Mouse (Mus musculus) liver, embryonic 16.5 days (tissue): Measurements from ENCODE around the gene Igfbpl1. TPM values are rescaled to one million over a fixed set of nuclear protein-coding genes. Genes with fewer than 3 reads are reported as not detected.

Experiments used
- ATAC-seq: fragments of 200-750 bp; cut with Nextera tagmentation; 2 replicates; pipeline ENCODE4 v1.8.0; 2017; ENCODE audit warnings: low read depth, mild to moderate bottlenecking, moderate number of reproducible peaks, moderate library complexity
- H3K27ac ChIP-seq: fragments of 300-500 bp; sonication (generic); 2 replicates; pipeline ENCODE4 v1.5.1; 2014; ENCODE audit warnings: mild to moderate bottlenecking, low read length
- H3K27me3 ChIP-seq: fragments of 300-500 bp; sonication (generic); 2 replicates; pipeline ENCODE4 v1.6.1; 2014; ENCODE audit warnings: low read depth, low read length, mixed read lengths; ENCODE audit not compliant: control insufficient read depth, insufficient read depth
- H3K36me3 ChIP-seq: fragments of 300-500 bp; sonication (generic); 2 replicates; pipeline ENCODE4 v1.6.1; 2014; ENCODE audit warnings: mild to moderate bottlenecking; ENCODE audit not compliant: control insufficient read depth, insufficient read depth
- H3K4me1 ChIP-seq: fragments of 300-500 bp; sonication (generic); 2 replicates; pipeline ENCODE4 v1.6.1; 2014; ENCODE audit warnings: low read depth, low read length, mixed read lengths; ENCODE audit not compliant: control insufficient read depth
- H3K4me2 ChIP-seq: fragments of 300-500 bp; sonication (generic); 2 replicates; pipeline ENCODE4 v1.6.1; 2014; ENCODE audit warnings: low read depth, low read length, mixed read lengths
- H3K4me3 ChIP-seq: fragments of 300-500 bp; sonication (generic); 2 replicates; pipeline ENCODE4 v1.5.1; 2014; ENCODE audit warnings: low read depth, mild to moderate bottlenecking, low read length
- H3K9ac ChIP-seq: fragments of 300-500 bp; sonication (generic); 2 replicates; pipeline ENCODE4 v1.6.1; 2014; ENCODE audit warnings: low read depth, low read length
- H3K9me3 ChIP-seq: fragments of 300-500 bp; sonication (generic); replicated peaks from 2 replicates; pipeline ENCODE4 v1.6.1; 2016; ENCODE audit warnings: low read length; ENCODE audit not compliant: control insufficient read depth
- WGBS: fragments of 180-500 bp; shearing (Covaris S2); extraction: QIAGEN DNeasy Blood & Tissue Kit; methylation state at CpG from one replicate; pipeline ENCODE4 v1.1.7; 2014; ENCODE audit not compliant: insufficient replicate concordance; 5-methylcytosine and 5-hydroxymethylcytosine counted together
- polyA plus RNA-seq: library from polyadenylated mRNA; unstranded; fragments of >200 nt; fragmentation: Nextera tagmentation; extraction: Ambion mirVana; gene quantifications from 2 replicates; pipeline ENCODE4 v1.2.1, GENCODE M21; 2015

The Igfbpl1 gene
- polyA plus RNA-seq, 1 experiment from 2014 or later: not detected

GRCm38 (mm10) chr4:45811250-45811649, 15.5 kb downstream of the Igfbpl1 start:
- no peak for ATAC-seq
- Histone ChIP-seq H3K9me3 (no peaks in the 10 kb centered on the region), H3K9ac (no peak overlapping the region), H3K4me3 (no peak overlapping the region), H3K4me1 (no peaks in the 10 kb centered on the region), H3K27ac (no peak overlapping the region), H3K4me2 (no peak overlapping the region), H3K27me3 (no peaks in the 10 kb centered on the region), H3K36me3 (no peaks in the 10 kb centered on the region)
- 20% methylated on average over 8 of the region's 8 CpGs for WGBS

- H3K4me1 ChIP-seq: no peaks in the 10 kb centered on the region
- 43% methylated on average over 7 of the region's 7 CpGs for WGBS
- H3K9me3 ChIP-seq: no peaks in the 10 kb centered on the region
- no peak overlapping the region for H3K4me2 ChIP-seq
- ATAC-seq: no peak
- H3K27me3 ChIP-seq: no peaks in the 10 kb centered on the region
- no peaks in the 10 kb centered on the region for H3K36me3 ChIP-seq
- no peak overlapping the region for H3K9ac ChIP-seq
- H3K4me3 ChIP-seq: no peak overlapping the region
- no peak overlapping the region for H3K27ac ChIP-seq
These were observed 18.7 kb downstream of the Igfbpl1 start for GRCm38 (mm10) chr4:45808034-45808433.

GRCm38 (mm10) chr4:45802900-45803299, 23.8 kb downstream of the Igfbpl1 start:
- no peak for ATAC-seq
- H3K4me1 ChIP-seq: peaks cover 3% of the 10 kb centered on the region
- 74% methylated on average over 14 of the region's 14 CpGs for WGBS
- H3K4me3 ChIP-seq: no peak overlapping the region
- H3K4me2 ChIP-seq: no peak overlapping the region
- H3K36me3 ChIP-seq: no peaks in the 10 kb centered on the region
- no peaks in the 10 kb centered on the region for H3K27me3 ChIP-seq
- no peak overlapping the region for H3K9ac ChIP-seq
- no peaks in the 10 kb centered on the region for H3K9me3 ChIP-seq
- no peak overlapping the region for H3K27ac ChIP-seq

GRCm38 (mm10) chr4:45799956-45800537, 26.7 kb downstream of the Igfbpl1 start:
- WGBS: 21% methylated on average over 3 of the region's 3 CpGs
- no peak overlapping the region; the same call in 1 of the 2 replicates for H3K9ac ChIP-seq
- ATAC-seq: no peak

GRCm38 (mm10) chr4:45798964-45799363, 27.8 kb downstream of the Igfbpl1 start, which contains the start of gene Aldh1b1:
Aldh1b1 (plus strand) TSS chr4:45799022.
- Histone ChIP-seq H3K4me2 (peak within 1 kb of the TSS; percentile 56), H3K4me3 (peak within 1 kb of the TSS; percentile 58), H3K4me1 (peaks cover 3% of the 10 kb centered on the region), H3K9me3 (no peaks in the 10 kb centered on the region), H3K27ac (peak within 1 kb of the TSS; percentile 52; the same call in 1 of the 2 replicates), H3K27me3 (no peaks in the 10 kb centered on the region), H3K36me3 (no peaks in the 10 kb centered on the region), H3K9ac (peak within 1 kb of the TSS; percentile 54)
- peak; percentile 80 for ATAC-seq
- under 1% methylated on average over 26 of the region's 26 CpGs for WGBS

More at GRCm38 (mm10) chr4:45799956-45800537, 26.7 kb downstream of the Igfbpl1 start:
- Histone ChIP-seq H3K27me3 (no peaks in the 10 kb centered on the region), H3K4me1 (peaks cover 3% of the 10 kb centered on the region), H3K9me3 (no peaks in the 10 kb centered on the region), H3K4me3 (peak overlapping the region; percentile 32), H3K36me3 (no peaks in the 10 kb centered on the region), H3K27ac (peak overlapping the region; percentile 82), H3K4me2 (peak overlapping the region; percentile 56; the same call in 1 of the 2 replicates)

- Histone ChIP-seq H3K4me3 (no peak overlapping the region), H3K4me2 (no peak overlapping the region), H3K9me3 (no peaks in the 10 kb centered on the region), H3K27me3 (no peaks in the 10 kb centered on the region), H3K27ac (no peak overlapping the region), H3K36me3 (no peaks in the 10 kb centered on the region), H3K4me1 (peaks cover 3% of the 10 kb centered on the region), H3K9ac (no peak overlapping the region)
- 48% methylated on average over 5 of the region's 5 CpGs for WGBS
- ATAC-seq: no peak
These were observed 30.0 kb downstream of the Igfbpl1 start for GRCm38 (mm10) chr4:45796760-45797159.

GRCm38 (mm10) chr4:45795191-45795811, 31.4 kb downstream of the Igfbpl1 start:
- Histone ChIP-seq H3K9ac (no peak overlapping the region), H3K9me3 (no peaks in the 10 kb centered on the region), H3K27ac (peak overlapping the region; percentile 38), H3K4me3 (peak overlapping the region; percentile 31; the same call in 1 of the 2 replicates), H3K36me3 (no peaks in the 10 kb centered on the region), H3K4me2 (peak overlapping the region; percentile 51), H3K27me3 (no peaks in the 10 kb centered on the region), H3K4me1 (peaks cover 3% of the 10 kb centered on the region)
- ATAC-seq: peak; percentile 50
- WGBS: 3% methylated on average over 12 of the region's 12 CpGs

GRCm38 (mm10) chr4:45790018-45790417, 36.7 kb downstream of the Igfbpl1 start:
- Histone ChIP-seq H3K27ac (peak overlapping the region; percentile 40; the same call in 1 of the 2 replicates), H3K9me3 (no peaks in the 10 kb centered on the region), H3K36me3 (no peaks in the 10 kb centered on the region), H3K27me3 (no peaks in the 10 kb centered on the region), H3K4me2 (no peak overlapping the region), H3K4me1 (peaks cover 16% of the 10 kb centered on the region), H3K9ac (no peak overlapping the region), H3K4me3 (no peak overlapping the region)
- ATAC-seq: no peak
- 84% methylated on average over 2 of the region's 2 CpGs for WGBS

- Histone ChIP-seq H3K9ac (no peak overlapping the region), H3K4me1 (peaks cover 16% of the 10 kb centered on the region), H3K4me3 (no peak overlapping the region), H3K27ac (peak overlapping the region; percentile 63), H3K4me2 (no peak overlapping the region), H3K9me3 (no peaks in the 10 kb centered on the region), H3K27me3 (no peaks in the 10 kb centered on the region), H3K36me3 (no peaks in the 10 kb centered on the region)
- ATAC-seq: peak; percentile 94
- WGBS: 45% methylated on average over 13 of the region's 13 CpGs
These were observed 37.3 kb downstream of the Igfbpl1 start for GRCm38 (mm10) chr4:45789263-45789958.
